Mouse (Mus musculus) ES-Bruce4 (cell line): ENCODE data around the gene Fat3.

Experiments
- CTCF ChIP-seq: IDR thresholded peaks from one replicate; pipeline ENCODE4 v1.8.1; 2011; ENCODE audit warnings: low read depth, low read length
- EP300 ChIP-seq: IDR thresholded peaks from 2 replicates; pipeline ENCODE4 v1.6.1; 2011; ENCODE audit warnings: low read depth, low read length; ENCODE audit not compliant: insufficient read depth
- POLR2A ChIP-seq: IDR thresholded peaks from one replicate; pipeline ENCODE4 v1.8.1; 2011; ENCODE audit warnings: low read length; ENCODE audit not compliant: insufficient read depth

- TF ChIP-seq EP300: no peak
- TF ChIP-seq POLR2A: no peak
- no peak for TF ChIP-seq CTCF
Measured at GRCm38 (mm10) chr9:15957816-15958215, 543.3 kb downstream of the Fat3 start.
